Mouse (Mus musculus): ENCODE results near the gene Ahrr. TPM values are rescaled to one million over a fixed set of nuclear protein-coding genes. Genes with fewer than 3 reads are reported as not detected.

Gene Ahrr
- polyA plus RNA-seq, 1 experiment from 2014 or later = 1.3 TPM

GRCm38 (mm10) chr13:74300925-74301606, 8.9 kb upstream of the Ahrr start:
- H3K4me3 ChIP-seq (replicated peaks) = no peak overlapping the region
- WGBS = 39% methylated on average over 4 of the region's 4 CpGs
- no peaks in the 10 kb centered on the region for H3K27me3 ChIP-seq
- no peaks in the 10 kb centered on the region for H3K9me3 ChIP-seq
- H3K9ac ChIP-seq (replicated peaks) = no peak overlapping the region
- H3K27ac ChIP-seq = no peak overlapping the region
- no peaks in the 10 kb centered on the region for H3K4me1 ChIP-seq (replicated peaks)
- peaks cover 38% of the 10 kb centered on the region for H3K36me3 ChIP-seq
- peak; percentile 57; the same call in 1 of the 2 replicates for ATAC-seq (ENCODE audit: insufficient number of reproducible peaks, insufficient read depth, low FRiP score, low TSS enrichment, low read depth)
- H3K4me2 ChIP-seq = no peak overlapping the region

- no peak overlapping the region for H3K9ac ChIP-seq (replicated peaks)
- peaks cover 14% of the 10 kb centered on the region for H3K27me3 ChIP-seq
- peaks cover 6% of the 10 kb centered on the region; the same call in 1 of the 2 replicates for H3K4me1 ChIP-seq (replicated peaks)
- 79% methylated on average over 7 of the region's 7 CpGs for WGBS
- no peak overlapping the region for H3K4me3 ChIP-seq (replicated peaks)
- H3K36me3 ChIP-seq = no peaks in the 10 kb centered on the region
- no peaks in the 10 kb centered on the region for H3K9me3 ChIP-seq
- H3K4me2 ChIP-seq = no peak overlapping the region
- no peak overlapping the region for H3K27ac ChIP-seq
- ATAC-seq (ENCODE audit: insufficient number of reproducible peaks, insufficient read depth, low FRiP score, low TSS enrichment, low read depth) = no peak
Observed at GRCm38 (mm10) chr13:74296376-74296775, 4.2 kb upstream of the Ahrr start.

- ATAC-seq (ENCODE audit: insufficient number of reproducible peaks, insufficient read depth, low FRiP score, low TSS enrichment, low read depth) = no peak
- peaks cover 6% of the 10 kb centered on the region; the same call in 1 of the 2 replicates for H3K4me1 ChIP-seq (replicated peaks)
- no peak overlapping the region for H3K9ac ChIP-seq (replicated peaks)
- no peaks in the 10 kb centered on the region for H3K9me3 ChIP-seq
- H3K4me2 ChIP-seq = no peak overlapping the region
- H3K4me3 ChIP-seq (replicated peaks) = no peak overlapping the region
- H3K36me3 ChIP-seq = no peaks in the 10 kb centered on the region
- H3K27me3 ChIP-seq = peaks cover 19% of the 10 kb centered on the region
- no peak overlapping the region for H3K27ac ChIP-seq
- 91% methylated on average over 5 of the region's 5 CpGs for WGBS
Observed at GRCm38 (mm10) chr13:74289646-74290045, 2.5 kb downstream of the Ahrr start.

- no peak overlapping the region for H3K4me2 ChIP-seq
- no peaks in the 10 kb centered on the region for H3K27me3 ChIP-seq
- no peaks in the 10 kb centered on the region for H3K9me3 ChIP-seq
- H3K27ac ChIP-seq = no peak overlapping the region
- no peak overlapping the region for H3K9ac ChIP-seq (replicated peaks)
- WGBS = 67% methylated on average over 1 of the region's 2 CpGs
- H3K4me1 ChIP-seq (replicated peaks) = no peaks in the 10 kb centered on the region
- H3K36me3 ChIP-seq = no peaks in the 10 kb centered on the region
- no peak for ATAC-seq (ENCODE audit: insufficient number of reproducible peaks, insufficient read depth, low FRiP score, low TSS enrichment, low read depth)
- H3K4me3 ChIP-seq (replicated peaks) = no peak overlapping the region
Observed at GRCm38 (mm10) chr13:74282299-74282698, 9.8 kb downstream of the Ahrr start.

- no peak overlapping the region for H3K4me3 ChIP-seq (replicated peaks)
- no peak for ATAC-seq (ENCODE audit: insufficient number of reproducible peaks, insufficient read depth, low FRiP score, low TSS enrichment, low read depth)
- H3K9ac ChIP-seq (replicated peaks) = no peak overlapping the region
- no peaks in the 10 kb centered on the region for H3K27me3 ChIP-seq
- H3K4me1 ChIP-seq (replicated peaks) = no peaks in the 10 kb centered on the region
- WGBS = 80% methylated on average over 4 of the region's 4 CpGs
- no peaks in the 10 kb centered on the region for H3K36me3 ChIP-seq
- H3K9me3 ChIP-seq = no peaks in the 10 kb centered on the region
- H3K4me2 ChIP-seq = no peak overlapping the region
- no peak overlapping the region for H3K27ac ChIP-seq
Observed at GRCm38 (mm10) chr13:74275726-74276125, 16.4 kb downstream of the Ahrr start.

- H3K27ac ChIP-seq = no peak overlapping the region
- WGBS = 4% methylated on average over 10 of the region's 10 CpGs
- 0 out of 2 replicates have a peak, but pooled peaks cover 2% of the 10 kb centered on the region for H3K27me3 ChIP-seq
- H3K4me3 ChIP-seq (replicated peaks) = peak overlapping the region; percentile 53
- 0 out of 2 replicates have a peak, but pooled peaks cover 3% of the 10 kb centered on the region for H3K4me1 ChIP-seq (replicated peaks)
- no peaks in the 10 kb centered on the region for H3K36me3 ChIP-seq
- H3K9me3 ChIP-seq = no peaks in the 10 kb centered on the region
- H3K4me2 ChIP-seq = peak overlapping the region; percentile 89
- peak overlapping the region; percentile 81 for H3K9ac ChIP-seq (replicated peaks)
- ATAC-seq (ENCODE audit: insufficient number of reproducible peaks, insufficient read depth, low FRiP score, low TSS enrichment, low read depth) = peak; percentile 93
Observed at GRCm38 (mm10) chr13:74260231-74260992, 31.7 kb downstream of the Ahrr start.

GRCm38 (mm10) chr13:74259460-74260230, 32.5 kb downstream of the Ahrr start:
- Histone ChIP-seq H3K4me1 (replicated peaks) (0 out of 2 replicates have a peak, but pooled peaks cover 3% of the 10 kb centered on the region), H3K27ac (no peak overlapping the region), H3K4me3 (replicated peaks) (peak overlapping the region; percentile 53), H3K4me2 (peak overlapping the region; percentile 89), H3K27me3 (0 out of 2 replicates have a peak, but pooled peaks cover 2% of the 10 kb centered on the region), H3K9me3 (no peaks in the 10 kb centered on the region), H3K36me3 (no peaks in the 10 kb centered on the region), H3K9ac (replicated peaks) (peak overlapping the region; percentile 81)
- 3% methylated on average over 35 of the region's 35 CpGs for WGBS
- peak; percentile 78 for ATAC-seq (ENCODE audit: insufficient number of reproducible peaks, insufficient read depth, low FRiP score, low TSS enrichment, low read depth)

GRCm38 (mm10) chr13:74246494-74246893, 45.6 kb downstream of the Ahrr start:
- ATAC-seq (ENCODE audit: insufficient number of reproducible peaks, insufficient read depth, low FRiP score, low TSS enrichment, low read depth) = no peak
- Histone ChIP-seq H3K27ac (no peak overlapping the region), H3K9me3 (no peaks in the 10 kb centered on the region)

GRCm38 (mm10) chr13:74245899-74246231, 46.3 kb downstream of the Ahrr start:
- WGBS = 62% methylated on average over 4 of the region's 4 CpGs
- H3K4me3 ChIP-seq (replicated peaks) = no peak overlapping the region

More at GRCm38 (mm10) chr13:74246494-74246893, 45.6 kb downstream of the Ahrr start:
- Histone ChIP-seq H3K36me3 (no peaks in the 10 kb centered on the region), H3K27me3 (no peaks in the 10 kb centered on the region), H3K4me2 (no peak overlapping the region), H3K4me3 (replicated peaks) (no peak overlapping the region), H3K9ac (replicated peaks) (no peak overlapping the region), H3K4me1 (replicated peaks) (peaks cover 10% of the 10 kb centered on the region)

GRCm38 (mm10) chr13:74245214-74245898, 46.8 kb downstream of the Ahrr start:
- Histone ChIP-seq H3K4me2 (peak overlapping the region; percentile 37), H3K27me3 (no peaks in the 10 kb centered on the region), H3K9me3 (no peaks in the 10 kb centered on the region), H3K4me3 (replicated peaks) (no peak overlapping the region), H3K36me3 (no peaks in the 10 kb centered on the region), H3K4me1 (replicated peaks) (peaks cover 10% of the 10 kb centered on the region), H3K9ac (replicated peaks) (no peak overlapping the region), H3K27ac (no peak overlapping the region)
- ATAC-seq (ENCODE audit: insufficient number of reproducible peaks, insufficient read depth, low FRiP score, low TSS enrichment, low read depth) = peak; percentile 94
- WGBS = 31% methylated on average over 17 of the region's 17 CpGs

More at GRCm38 (mm10) chr13:74245899-74246231, 46.3 kb downstream of the Ahrr start:
- ATAC-seq (ENCODE audit: insufficient number of reproducible peaks, insufficient read depth, low FRiP score, low TSS enrichment, low read depth) = peak; percentile 59; the same call in 1 of the 2 replicates
- no peak overlapping the region for H3K27ac ChIP-seq
- H3K36me3 ChIP-seq = no peaks in the 10 kb centered on the region
- no peak overlapping the region for H3K9ac ChIP-seq (replicated peaks)
- no peaks in the 10 kb centered on the region for H3K27me3 ChIP-seq
- H3K4me2 ChIP-seq = peak overlapping the region; percentile 37
- peaks cover 10% of the 10 kb centered on the region for H3K4me1 ChIP-seq (replicated peaks)
- H3K9me3 ChIP-seq = no peaks in the 10 kb centered on the region
